Mouse (Mus musculus): ENCODE measurements at regions not wholly inside any gene's neighbourhood (a gene's known extent, or its start where the extent isn't known, plus 50 kb on each side); places are given as distances from the start of the nearest gene placed in this dataset.

- no peak for DNase-seq
Observed at GRCm38 (mm10) chr2:131672646-131673045, 110.6 kb upstream of the Adra1d start.

DNA sequence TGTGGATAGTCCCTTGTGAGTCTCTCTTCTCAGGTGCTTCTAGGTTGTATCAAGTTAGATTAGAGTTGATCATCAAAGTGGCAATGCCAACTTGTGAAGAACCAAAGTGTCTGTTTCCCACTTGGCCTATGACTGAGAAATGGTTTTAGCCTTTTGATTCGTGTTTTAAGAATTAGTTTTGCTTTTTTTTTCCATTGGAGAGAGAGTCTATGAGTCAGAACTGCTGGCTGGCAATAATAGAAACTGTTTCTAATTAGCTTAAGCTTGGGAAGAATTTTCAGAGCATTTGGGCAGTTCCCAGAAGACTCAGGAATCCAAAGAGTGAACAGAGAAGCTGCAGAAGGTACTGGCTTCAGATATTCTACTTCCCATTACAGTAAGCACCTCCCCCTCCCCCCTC is 110.1 kb upstream of the Adra1d start:
- no peak for DNase-seq

- no peak for DNase-seq
Observed at GRCm38 (mm10) chr2:131670876-131671275, 108.8 kb upstream of the Adra1d start.

DNA sequence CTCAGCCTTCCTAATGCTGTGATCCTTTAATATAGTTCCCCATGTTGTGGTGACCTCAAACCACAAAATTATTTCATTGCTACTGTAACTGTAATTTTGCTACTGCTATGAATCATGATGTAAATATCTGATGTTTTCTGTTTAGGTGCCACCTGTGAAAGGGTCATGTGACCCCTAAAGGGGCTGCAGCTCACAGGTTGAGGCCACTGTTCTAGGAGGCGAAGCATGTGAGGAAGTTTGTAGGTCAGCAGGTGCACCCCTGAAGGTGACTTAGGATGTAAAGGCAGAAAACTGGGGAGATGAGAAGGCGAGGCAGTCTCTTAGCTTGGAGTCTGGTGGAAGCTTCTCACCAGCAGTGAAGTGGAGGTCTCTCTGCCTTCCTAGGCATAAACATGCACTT is 105.8 kb upstream of the Adra1d start:
- no peak for DNase-seq

DNA sequence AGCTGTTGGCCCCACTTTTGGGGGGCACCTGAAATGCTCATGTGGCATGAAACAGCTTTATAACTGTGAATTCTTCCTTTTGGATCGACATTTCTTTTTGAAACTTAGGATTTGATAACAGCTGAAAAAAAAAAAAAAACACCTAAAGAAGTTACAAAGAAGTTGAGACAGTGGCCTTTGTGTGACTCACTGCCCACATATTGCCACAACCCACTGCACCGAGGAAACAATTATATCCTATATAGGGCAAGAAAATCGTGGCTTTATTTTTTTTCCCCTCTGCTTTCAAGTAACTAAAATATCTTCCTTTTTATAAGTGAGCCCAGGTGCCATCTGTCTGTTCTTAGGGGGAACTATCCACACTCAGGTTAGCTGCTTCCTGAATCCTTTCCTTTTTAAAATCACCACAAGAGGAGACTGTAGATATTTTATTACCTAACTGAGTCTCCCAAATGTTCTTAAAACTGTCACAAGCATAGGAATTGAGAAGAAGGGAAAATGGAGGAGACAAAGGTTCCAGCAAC is 104.8 kb upstream of the Adra1d start:
- no peak for DNase-seq

GRCm38 (mm10) chr2:131664575-131664974 is 102.5 kb upstream of the Adra1d start:
- no peak for DNase-seq

GRCm38 (mm10) chr2:131663199-131663809 is 101.2 kb upstream of the Adra1d start:
- no peak for DNase-seq

- DNase-seq, result no peak
Observed at GRCm38 (mm10) chr2:131652197-131652596, 90.1 kb upstream of the Adra1d start.

- DNase-seq, result no peak
Observed at GRCm38 (mm10) chr2:131650611-131651153, 88.6 kb upstream of the Adra1d start.

DNA sequence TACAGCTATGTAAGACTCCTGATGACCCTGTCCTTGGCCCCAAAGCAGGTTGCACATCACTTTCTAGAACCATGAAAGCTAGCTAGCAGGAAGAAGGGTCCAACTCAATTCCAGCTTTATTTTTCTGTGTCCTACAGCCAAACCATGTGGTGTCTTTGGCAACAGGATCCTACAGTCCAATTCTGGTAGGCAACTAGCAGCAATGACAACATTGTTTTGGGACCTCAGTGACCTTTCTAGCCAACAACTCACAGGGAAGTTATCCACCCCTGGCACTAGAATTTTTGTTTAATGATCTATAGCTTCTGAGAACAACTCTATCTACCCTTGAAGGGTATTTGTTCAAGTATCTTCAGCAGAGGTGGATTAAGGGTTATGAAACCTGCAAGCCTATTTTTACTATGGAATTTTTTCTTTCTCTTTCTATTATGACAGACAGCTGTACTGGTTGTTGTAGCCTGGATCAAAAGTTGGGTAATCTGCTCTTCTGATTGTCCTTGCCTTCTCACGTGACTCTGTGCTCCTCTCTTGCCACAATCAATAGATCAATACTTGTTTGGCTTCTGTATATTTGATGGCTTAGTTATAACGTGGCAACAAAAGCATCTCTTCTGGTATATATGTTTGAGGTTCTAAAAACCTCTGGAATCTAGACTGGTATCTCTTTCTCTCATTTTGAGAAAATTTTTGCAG is 82.2 kb upstream of the Adra1d start:
- DNase-seq, result no peak

- no peak for DNase-seq
Observed at GRCm38 (mm10) chr2:131642456-131642855, 80.4 kb upstream of the Adra1d start.

GRCm38 (mm10) chr2:131638996-131639605 is 77.0 kb upstream of the Adra1d start:
- DNase-seq, result no peak

DNA sequence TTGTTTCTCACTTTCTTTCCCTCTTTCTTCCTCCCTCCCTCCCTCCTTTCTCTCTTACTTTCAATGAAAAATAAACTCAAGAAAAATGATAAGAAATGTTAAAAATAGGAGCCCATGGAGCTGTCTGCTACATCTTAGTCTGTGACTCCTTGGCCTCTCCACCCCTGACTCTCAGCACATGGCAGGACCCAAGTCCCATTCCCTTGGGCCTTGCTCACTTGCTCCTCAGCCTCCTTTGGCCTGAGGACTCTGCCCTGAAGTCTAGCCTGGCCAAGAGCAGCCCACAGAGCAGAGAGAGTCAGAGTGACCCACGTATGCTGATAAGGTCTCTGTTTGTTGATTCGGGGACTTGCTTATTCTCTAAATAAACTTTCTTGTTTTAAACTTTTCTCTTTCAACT is 73.7 kb upstream of the Adra1d start:
- no peak for DNase-seq

- no peak for DNase-seq
Observed at GRCm38 (mm10) chr2:131617916-131618315, 55.8 kb upstream of the Adra1d start.

- DNase-seq, result no peak
Observed at GRCm38 (mm10) chr2:131612486-131612885, 50.4 kb upstream of the Adra1d start.
